8 mouse cellular contexts compared by ENCODE assay signal in genomic region chr3:122074334-122074733, GRCm38 (mm10). TPM values are rescaled to one million over a fixed set of nuclear protein-coding genes. Genes with fewer than 3 reads are reported as not detected.
DNase-seq lines count a peak whose midpoint lies in the region; ATAC-seq lines count a peak whose summit lies in the region.

No protein-coding gene starts in this region.

- no peak overlapping the region for H3K4me3 ChIP-seq in heart, embryonic 15.5 days
- H3K4me3 ChIP-seq in midbrain, embryonic 14.5 days (replicated peaks; ENCODE audit: low read depth, low read length), result no peak overlapping the region

- peak overlapping the region; percentile 76 for H3K27ac ChIP-seq in heart, embryonic 15.5 days
- H3K27ac ChIP-seq in midbrain, embryonic 14.5 days (replicated peaks; ENCODE audit: low read depth, low read length), result peak overlapping the region; percentile 37; the same call in 1 of the 2 replicates

- no peak for ATAC-seq in heart, embryonic 15.5 days (replicated peaks; ENCODE audit: insufficient number of reproducible peaks, insufficient read depth, low FRiP score, low read depth)
- no peak for ATAC-seq in midbrain, embryonic 14.5 days (ENCODE audit: low FRiP score, low TSS enrichment)
- no peak for ATAC-seq in erythroid progenitor cell, adult 5-6 weeks (replicated peaks; ENCODE audit: low FRiP score, poor library complexity, severe bottlenecking)
- ATAC-seq in megakaryocyte, adult 5-6 weeks (ENCODE audit: poor library complexity, severe bottlenecking), result no peak

- no peaks in the 10 kb centered on the region for H3K27me3 ChIP-seq in heart, embryonic 15.5 days
- no peaks in the 10 kb centered on the region for H3K27me3 ChIP-seq in midbrain, embryonic 14.5 days (ENCODE audit: control insufficient read depth, insufficient read depth, low read length)

- intact Hi-C loops in gastrocnemius, postnatal 36 days (cut with DNase I), result no loop called here

- 13% methylated on average over 10 of the region's 10 CpGs for WGBS in heart, embryonic 15.5 days
- WGBS in midbrain, embryonic 14.5 days, result 30% methylated on average over 10 of the region's 10 CpGs

- peak; percentile 35 for DNase-seq in embryo, embryonic 10 days (ENCODE audit: low spot score)
- no peak for DNase-seq in embryo, embryonic 10.5 days (ENCODE audit: low spot score)
- DNase-seq in kidney, postnatal 10 days, result peak; percentile 82
- DNase-seq in midbrain, embryonic 14.5 days, result peak; percentile 25
- no peak for DNase-seq in gastrocnemius, postnatal 36 days

- no peaks in the 10 kb centered on the region for H3K36me3 ChIP-seq in heart, embryonic 15.5 days
- H3K36me3 ChIP-seq in midbrain, embryonic 14.5 days (ENCODE audit: control insufficient read depth, insufficient read depth, low read length), result no peaks in the 10 kb centered on the region

- peak overlapping the region; percentile 39 for H3K4me2 ChIP-seq in heart, embryonic 15.5 days
- no peak overlapping the region for H3K4me2 ChIP-seq in midbrain, embryonic 14.5 days (ENCODE audit: low read length)

- no peak overlapping the region for H3K9ac ChIP-seq in heart, embryonic 15.5 days
- H3K9ac ChIP-seq in midbrain, embryonic 14.5 days (replicated peaks; ENCODE audit: low read length), result no peak overlapping the region

- H3K9me3 ChIP-seq in heart, embryonic 15.5 days (replicated peaks), result no peaks in the 10 kb centered on the region
- H3K9me3 ChIP-seq in midbrain, embryonic 14.5 days (ENCODE audit: control insufficient read depth, low read length), result no peaks in the 10 kb centered on the region

- peaks cover 35% of the 10 kb centered on the region for H3K4me1 ChIP-seq in heart, embryonic 15.5 days (replicated peaks)
- H3K4me1 ChIP-seq in midbrain, embryonic 14.5 days (ENCODE audit: control insufficient read depth, insufficient read depth, low read length), result 0 out of 2 replicates have a peak, but pooled peaks cover 3% of the 10 kb centered on the region

RNA-seq across cellular contexts. Expression of gene Abca4, which starts 30.1 kb away (rescaled TPM):
- polyA plus RNA-seq in heart, embryonic 15.5 days (2015; fragmentation: Nextera tagmentation; extraction: Ambion mirVana), result 3.0 and 3.2 TPM in 2 replicates
- 1.00 and 1.6 TPM in 2 replicates for polyA plus RNA-seq in midbrain, embryonic 14.5 days (2014; fragmentation: Nextera tagmentation; extraction: Ambion mirVana)
- total RNA-seq in erythroid progenitor cell, adult 5-6 weeks (2015; ENCODE audit: low replicate concordance), result 1.8 TPM in 1 of 2 replicates, not detected in the other
- total RNA-seq in erythroid progenitor cell, adult 5-6 weeks (2017; ENCODE audit: low replicate concordance), result not detected in 2 replicates
- total RNA-seq in megakaryocyte, adult 5-6 weeks (2015), result 0.91 and 1.4 TPM in 2 replicates
- 0.57 and 0.92 TPM in 2 replicates for total RNA-seq in megakaryocyte, adult 5-6 weeks (2017)
- total RNA-seq in gastrocnemius, postnatal 36 days (2021), result 1 to 10 TPM in 1 of 2 experiments, under 1 TPM in 1; 0.79 to 1.2 TPM

Comparison
In these comparisons a context has a peak if more than half of its experiments do, and no peak if none do; other contexts are left out.
1. DNase-seq: peak in embryo, embryonic 10 days (single experiment), kidney, postnatal 10 days (single experiment) and midbrain, embryonic 14.5 days (single experiment); none in embryo, embryonic 10.5 days (single experiment) and gastrocnemius, postnatal 36 days (0 of 2).